Mouse (Mus musculus): Measurements from ENCODE around the gene Fam193b. TPM values are rescaled to one million over a fixed set of nuclear protein-coding genes. Genes with fewer than 3 reads are reported as not detected.

Gene Fam193b
- polyA plus RNA-seq, 1 experiment from 2014 or later: 24.9 TPM

DNA sequence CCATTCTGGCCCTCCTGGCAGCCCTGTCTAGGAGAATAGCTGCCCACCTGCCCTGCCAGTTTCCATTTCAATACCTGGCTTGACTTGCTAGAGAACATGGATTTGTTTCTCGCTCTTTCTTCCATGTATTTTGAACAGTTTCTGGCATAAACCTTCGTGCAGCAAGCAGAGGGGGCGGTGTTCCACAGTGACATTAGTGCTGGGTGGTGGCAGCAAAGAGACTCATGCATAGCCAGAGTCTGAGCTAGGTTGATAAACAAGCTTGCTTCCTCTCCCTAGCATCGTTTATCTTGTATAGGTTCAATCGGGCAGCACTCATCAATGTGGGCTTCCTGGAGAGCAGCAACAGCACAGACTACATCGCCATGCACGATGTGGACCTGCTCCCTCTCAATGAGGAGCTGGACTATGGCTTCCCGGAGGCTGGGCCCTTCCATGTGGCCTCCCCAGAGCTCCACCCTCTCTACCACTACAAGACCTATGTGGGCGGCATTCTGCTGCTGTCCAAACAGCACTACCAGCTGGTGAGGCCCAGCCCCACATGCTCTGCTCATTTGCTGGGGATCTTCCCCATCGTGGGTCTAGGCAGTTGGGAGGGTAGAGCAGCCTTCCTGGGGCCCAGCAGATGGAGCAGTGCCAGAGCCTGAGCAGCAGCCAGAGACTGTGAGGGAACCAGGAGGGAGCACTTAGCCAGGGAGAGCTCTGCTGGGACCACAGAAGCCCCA, 36.1 kb upstream of the Fam193b start:
- ATAC-seq (replicated peaks; ENCODE audit: low FRiP score, low read depth) (no peak), DNase-seq (ENCODE audit: low spot score) (no peak)
- H3K36me3 ChIP-seq (ENCODE audit: insufficient read depth, low read length): peaks cover 30% of the 10 kb centered on the region
- H3K4me3 ChIP-seq (replicated peaks; ENCODE audit: low read depth, low read length): no peak overlapping the region
- no peak overlapping the region for H3K9ac ChIP-seq (ENCODE audit: low read depth, low read length)
- no peaks in the 10 kb centered on the region for H3K4me1 ChIP-seq (replicated peaks; ENCODE audit: insufficient read depth, low read length)
- H3K27ac ChIP-seq: no peak overlapping the region
- no peak overlapping the region for H3K4me2 ChIP-seq (ENCODE audit: low read length)
- no peak for TF ChIP-seq CTCF (IDR thresholded peaks at IDR 0.05; ENCODE audit: low read depth)
- H3K27me3 ChIP-seq (ENCODE audit: insufficient read depth, low read length): no peaks in the 10 kb centered on the region
- 79% methylated on average over 10 of the region's 10 CpGs for WGBS
- H3K9me3 ChIP-seq (replicated peaks; ENCODE audit: low read length): no peaks in the 10 kb centered on the region

DNA sequence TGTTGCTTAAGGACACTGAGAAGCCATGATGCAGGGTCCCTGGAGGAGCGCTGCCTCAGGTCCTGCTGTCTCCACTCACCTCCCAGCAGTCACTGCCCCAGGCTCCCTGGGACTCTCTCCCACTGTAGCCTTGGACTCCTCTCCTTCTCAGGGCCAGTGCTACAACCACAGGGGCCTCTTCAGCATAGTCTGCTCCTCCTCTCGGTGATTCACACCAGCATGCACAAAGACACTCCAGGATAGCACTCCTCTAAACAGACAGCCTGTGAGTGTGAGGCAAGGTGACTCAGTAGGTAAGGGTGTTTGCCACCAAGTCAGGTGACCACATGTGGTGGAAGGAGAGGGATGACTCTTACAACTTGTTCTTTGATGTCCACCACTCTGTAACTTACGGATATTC, 33.7 kb upstream of the Fam193b start:
- Histone ChIP-seq H3K27ac (no peak overlapping the region), H3K9ac (ENCODE audit: low read depth, low read length) (no peak overlapping the region), H3K36me3 (ENCODE audit: insufficient read depth, low read length) (peaks cover 26% of the 10 kb centered on the region), H3K4me1 (replicated peaks; ENCODE audit: insufficient read depth, low read length) (no peaks in the 10 kb centered on the region), H3K27me3 (ENCODE audit: insufficient read depth, low read length) (no peaks in the 10 kb centered on the region), H3K4me2 (ENCODE audit: low read length) (no peak overlapping the region), H3K4me3 (replicated peaks; ENCODE audit: low read depth, low read length) (no peak overlapping the region), H3K9me3 (replicated peaks; ENCODE audit: low read length) (no peaks in the 10 kb centered on the region)
- WGBS: 92% methylated on average over 3 of the region's 3 CpGs
- ATAC-seq (replicated peaks; ENCODE audit: low FRiP score, low read depth) (no peak), DNase-seq (ENCODE audit: low spot score) (no peak)
- TF ChIP-seq CTCF (IDR thresholded peaks at IDR 0.05; ENCODE audit: low read depth): no peak

DNA sequence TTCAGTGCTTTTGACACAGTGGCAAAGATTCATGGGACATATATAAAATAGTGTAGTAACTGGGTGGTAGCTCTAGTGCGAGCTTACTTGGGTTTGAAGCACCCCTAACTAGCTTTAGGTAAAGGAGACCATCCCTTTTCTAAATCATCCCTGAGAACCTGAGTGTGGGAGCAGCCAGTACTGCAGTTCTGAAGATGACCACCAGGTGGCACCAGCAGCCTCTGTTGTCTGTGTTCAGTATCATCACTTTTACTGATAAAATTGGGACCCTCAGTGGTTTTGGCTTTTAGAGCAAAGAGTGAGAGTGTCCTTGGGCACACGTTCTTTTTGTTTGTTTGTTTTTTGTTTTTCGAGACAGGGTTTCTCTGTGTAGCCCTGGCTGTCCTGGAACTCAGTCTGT, 30.7 kb upstream of the Fam193b start:
- TF ChIP-seq CTCF (IDR thresholded peaks at IDR 0.05; ENCODE audit: low read depth): peak; percentile 94
- H3K4me1 ChIP-seq (replicated peaks; ENCODE audit: insufficient read depth, low read length): no peaks in the 10 kb centered on the region; the same call in 1 of the 2 replicates
- WGBS: 9% methylated on average over 3 of the region's 3 CpGs
- DNase-seq (ENCODE audit: low spot score) (peak; percentile 86), ATAC-seq (replicated peaks; ENCODE audit: low FRiP score, low read depth) (no peak)
- H3K27me3 ChIP-seq (ENCODE audit: insufficient read depth, low read length): no peaks in the 10 kb centered on the region
- H3K4me2 ChIP-seq (ENCODE audit: low read length): no peak overlapping the region
- H3K4me3 ChIP-seq (replicated peaks; ENCODE audit: low read depth, low read length): no peak overlapping the region
- no peak overlapping the region for H3K9ac ChIP-seq (ENCODE audit: low read depth, low read length)
- peaks cover 17% of the 10 kb centered on the region for H3K36me3 ChIP-seq (ENCODE audit: insufficient read depth, low read length)
- no peaks in the 10 kb centered on the region for H3K9me3 ChIP-seq (replicated peaks; ENCODE audit: low read length)
- no peak overlapping the region for H3K27ac ChIP-seq

DNA sequence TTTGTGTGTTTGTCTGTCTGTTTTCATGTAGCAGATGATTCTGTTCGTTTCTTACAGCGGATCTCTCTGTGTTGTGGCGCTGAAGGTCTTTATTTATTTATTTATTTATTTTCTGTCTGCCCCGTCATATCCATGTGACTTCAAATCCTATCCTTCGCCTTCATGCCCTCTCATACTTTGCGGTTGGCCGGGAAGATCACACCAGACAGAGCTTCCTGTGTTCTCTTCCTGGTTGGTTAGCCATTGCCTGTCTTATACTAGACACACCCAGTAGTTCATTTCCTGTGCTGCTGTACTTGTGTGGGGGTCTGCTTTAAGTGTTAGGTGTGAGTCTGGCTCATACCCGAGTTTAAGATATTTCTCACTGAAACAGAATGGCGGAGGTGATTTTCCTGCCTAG, 29.7 kb upstream of the Fam193b start:
- WGBS: 14% methylated on average over 9 of the region's 9 CpGs
- TF ChIP-seq CTCF (IDR thresholded peaks at IDR 0.05; ENCODE audit: low read depth): no peak
- Histone ChIP-seq H3K9me3 (replicated peaks; ENCODE audit: low read length) (no peaks in the 10 kb centered on the region), H3K4me3 (replicated peaks; ENCODE audit: low read depth, low read length) (peak overlapping the region; percentile 93), H3K4me1 (replicated peaks; ENCODE audit: insufficient read depth, low read length) (no peaks in the 10 kb centered on the region; the same call in 1 of the 2 replicates), H3K27ac (no peak overlapping the region), H3K36me3 (ENCODE audit: insufficient read depth, low read length) (peaks cover 23% of the 10 kb centered on the region), H3K4me2 (ENCODE audit: low read length) (peak overlapping the region; percentile 84), H3K27me3 (ENCODE audit: insufficient read depth, low read length) (no peaks in the 10 kb centered on the region), H3K9ac (ENCODE audit: low read depth, low read length) (peak overlapping the region; percentile 81)
- 0 out of 2 replicates have a peak, but pooled peaks have one; percentile 49 for ATAC-seq (replicated peaks; ENCODE audit: low FRiP score, low read depth)
- DNase-seq (ENCODE audit: low spot score): peak; percentile 28

DNA sequence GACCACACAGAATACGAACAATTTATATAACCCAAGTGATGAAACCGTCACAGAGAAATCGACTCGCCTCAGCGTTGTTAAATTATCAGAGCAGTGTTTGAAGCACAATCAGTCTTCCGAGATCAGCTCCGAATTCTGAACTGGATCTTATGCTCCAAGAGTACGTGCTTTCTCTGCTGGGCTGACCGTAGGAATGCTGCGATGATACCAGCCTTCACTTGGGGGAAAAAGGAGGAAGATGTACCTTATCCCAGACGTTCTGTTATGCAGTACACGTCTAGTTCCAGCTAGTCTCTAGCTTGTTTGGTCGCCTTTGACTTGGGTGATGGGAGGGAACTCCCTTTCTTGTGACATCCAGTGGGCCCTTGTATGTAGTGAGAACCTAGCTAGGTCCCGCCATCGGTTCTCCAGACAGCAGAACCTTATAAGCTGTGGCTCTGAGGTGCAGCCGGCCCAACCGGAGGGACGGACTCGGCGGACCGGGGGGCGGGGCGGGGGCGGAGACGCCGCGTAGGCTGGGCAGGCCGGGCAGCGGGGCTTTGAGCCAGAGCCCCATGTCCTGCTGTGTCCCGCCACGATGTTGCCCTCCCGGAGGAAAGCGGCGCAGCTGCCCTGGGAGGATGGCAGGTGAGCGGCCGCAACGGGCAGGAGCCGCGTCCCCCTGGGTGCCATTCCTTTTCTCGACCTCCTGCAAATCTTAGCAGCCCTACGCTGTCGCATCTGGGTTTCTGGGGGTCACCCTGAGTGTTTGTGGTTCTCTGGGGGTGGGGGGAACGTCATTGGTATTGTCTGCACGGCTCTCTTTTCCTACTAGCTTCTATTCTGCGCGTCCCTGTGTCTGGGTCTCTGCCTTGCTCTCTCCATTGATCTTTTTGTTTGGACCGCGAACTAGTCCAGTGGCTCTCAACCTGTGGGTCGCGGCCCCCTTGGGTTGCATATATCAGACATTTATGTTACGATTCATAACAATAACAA, 28.9 kb upstream of the Fam193b start, which contains the start of gene B4galt7:
B4galt7 (plus strand) TSS at position 331 of the 975 bp plus-strand sequence.
- ATAC-seq (replicated peaks; ENCODE audit: low FRiP score, low read depth) (peak; percentile 88), DNase-seq (ENCODE audit: low spot score) (peak; percentile 82)
- Histone ChIP-seq H3K36me3 (ENCODE audit: insufficient read depth, low read length) (peaks cover 30% of the 10 kb centered on the region), H3K27me3 (ENCODE audit: insufficient read depth, low read length) (no peaks in the 10 kb centered on the region), H3K4me2 (ENCODE audit: low read length) (peak within 1 kb of the TSS; percentile 84), H3K9me3 (replicated peaks; ENCODE audit: low read length) (no peaks in the 10 kb centered on the region), H3K9ac (ENCODE audit: low read depth, low read length) (peak within 1 kb of the TSS; percentile 81), H3K27ac (peak within 1 kb of the TSS; percentile 36; the same call in 1 of the 2 replicates), H3K4me1 (replicated peaks; ENCODE audit: insufficient read depth, low read length) (no peaks in the 10 kb centered on the region; the same call in 1 of the 2 replicates), H3K4me3 (replicated peaks; ENCODE audit: low read depth, low read length) (peak within 1 kb of the TSS; percentile 93)
- 8% methylated on average over 47 of the region's 51 CpGs for WGBS
- TF ChIP-seq CTCF (IDR thresholded peaks at IDR 0.05; ENCODE audit: low read depth): no peak

DNA sequence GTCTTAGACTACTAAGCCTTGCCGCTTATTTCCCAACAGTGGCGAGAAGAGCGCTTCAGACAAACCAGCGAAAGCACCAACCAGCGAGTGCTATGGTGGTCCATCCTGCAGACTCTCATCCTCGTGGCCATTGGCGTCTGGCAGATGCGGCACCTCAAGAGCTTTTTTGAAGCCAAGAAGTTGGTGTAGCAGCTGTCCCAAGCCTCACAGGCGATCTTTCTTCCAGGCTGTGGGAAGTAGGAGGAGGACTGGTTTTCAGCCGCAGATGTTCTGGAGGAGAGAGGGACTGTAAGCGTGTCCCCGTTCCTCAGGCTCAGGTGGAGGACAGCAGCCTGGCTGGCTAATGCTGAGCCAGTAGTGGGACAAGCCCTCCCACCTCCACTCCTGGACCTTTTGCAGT, 25.9 kb upstream of the Fam193b start:
- no peaks in the 10 kb centered on the region for H3K9me3 ChIP-seq (replicated peaks; ENCODE audit: low read length)
- H3K9ac ChIP-seq (ENCODE audit: low read depth, low read length): no peak overlapping the region
- H3K4me1 ChIP-seq (replicated peaks; ENCODE audit: insufficient read depth, low read length): peaks cover 4% of the 10 kb centered on the region
- H3K27ac ChIP-seq: no peak overlapping the region
- peaks cover 24% of the 10 kb centered on the region for H3K36me3 ChIP-seq (ENCODE audit: insufficient read depth, low read length)
- H3K4me3 ChIP-seq (replicated peaks; ENCODE audit: low read depth, low read length): no peak overlapping the region
- ATAC-seq (replicated peaks; ENCODE audit: low FRiP score, low read depth): no peak
- 93% methylated on average over 12 of the region's 12 CpGs for WGBS
- no peak for DNase-seq (ENCODE audit: low spot score)
- H3K27me3 ChIP-seq (ENCODE audit: insufficient read depth, low read length): no peaks in the 10 kb centered on the region
- H3K4me2 ChIP-seq (ENCODE audit: low read length): no peak overlapping the region
- TF ChIP-seq CTCF (IDR thresholded peaks at IDR 0.05; ENCODE audit: low read depth): no peak

Measured in kidney, postnatal 0 days (tissue).